Mouse (Mus musculus) spleen, adult 18-20 months (tissue): Measurements from ENCODE around the gene Cdk5rap1.
A peak's percentile ranks its signal among the peaks of the same experiment; 100 is the strongest.

Experiments used
- DNase-seq, 2 experiments: peaks; one replicate each; pipeline ENCODE4 v3.0.0; 2022; ENCODE audit warnings: mixed read lengths in 2 of 2

The Cdk5rap1 gene

GRCm38 (mm10) chr2:154372842-154373500, at the start of gene Cdk5rap1:
Gene Cdk5rap1 (minus strand): TSS chr2:154373010.
- DNase-seq = no peak

GRCm38 (mm10) chr2:154422181-154422580, 49.4 kb upstream of the Cdk5rap1 start:
- no peak for DNase-seq

GRCm38 (mm10) chr2:154420942-154421731, 48.3 kb upstream of the Cdk5rap1 start:
- no peak for DNase-seq

- no peak for DNase-seq
Measured at GRCm38 (mm10) chr2:154419631-154420515, 47.1 kb upstream of the Cdk5rap1 start.

GRCm38 (mm10) chr2:154418001-154418400, 45.2 kb upstream of the Cdk5rap1 start:
- no peak for DNase-seq

- DNase-seq = peak; percentile 24 to 72
Measured at GRCm38 (mm10) chr2:154417107-154417506, 44.3 kb upstream of the Cdk5rap1 start.

- DNase-seq = no peak
Measured at GRCm38 (mm10) chr2:154412018-154412666, 39.3 kb upstream of the Cdk5rap1 start.

- no peak for DNase-seq
Measured at GRCm38 (mm10) chr2:154410355-154410754, 37.5 kb upstream of the Cdk5rap1 start.

GRCm38 (mm10) chr2:154407643-154408445, 35.0 kb upstream of the Cdk5rap1 start, which contains the start of gene Snta1:
Gene Snta1 (minus strand): TSS chr2:154408099.
- DNase-seq = peak; percentile 72 to 80

- no peak for DNase-seq
Measured at GRCm38 (mm10) chr2:154407063-154407642, 34.3 kb upstream of the Cdk5rap1 start.

- DNase-seq = no peak
Measured at GRCm38 (mm10) chr2:154405447-154405994, 32.7 kb upstream of the Cdk5rap1 start.

GRCm38 (mm10) chr2:154402811-154403210, 30.0 kb upstream of the Cdk5rap1 start:
- DNase-seq = no peak

- no peak for DNase-seq
Measured at GRCm38 (mm10) chr2:154401976-154402375, 29.2 kb upstream of the Cdk5rap1 start.

- no peak for DNase-seq
Measured at GRCm38 (mm10) chr2:154399325-154399724, 26.5 kb upstream of the Cdk5rap1 start.

GRCm38 (mm10) chr2:154398267-154398666, 25.5 kb upstream of the Cdk5rap1 start:
- no peak for DNase-seq

GRCm38 (mm10) chr2:154396529-154396928, 23.7 kb upstream of the Cdk5rap1 start:
- no peak for DNase-seq

GRCm38 (mm10) chr2:154394602-154395001, 21.8 kb upstream of the Cdk5rap1 start:
- no peak for DNase-seq

- no peak for DNase-seq
Measured at GRCm38 (mm10) chr2:154390180-154390964, 17.6 kb upstream of the Cdk5rap1 start.

GRCm38 (mm10) chr2:154379103-154379502, 6.3 kb upstream of the Cdk5rap1 start:
- DNase-seq = no peak
